Mouse (Mus musculus): ENCODE results near the gene Thbs3. TPM values are rescaled to one million over a fixed set of nuclear protein-coding genes. Genes with fewer than 3 reads are reported as not detected.
A peak's percentile ranks its signal among the peaks of the same experiment; 100 is the strongest.

Thbs3 gene
- polyA plus RNA-seq, 1 experiment from 2014 or later = 107 TPM

DNA sequence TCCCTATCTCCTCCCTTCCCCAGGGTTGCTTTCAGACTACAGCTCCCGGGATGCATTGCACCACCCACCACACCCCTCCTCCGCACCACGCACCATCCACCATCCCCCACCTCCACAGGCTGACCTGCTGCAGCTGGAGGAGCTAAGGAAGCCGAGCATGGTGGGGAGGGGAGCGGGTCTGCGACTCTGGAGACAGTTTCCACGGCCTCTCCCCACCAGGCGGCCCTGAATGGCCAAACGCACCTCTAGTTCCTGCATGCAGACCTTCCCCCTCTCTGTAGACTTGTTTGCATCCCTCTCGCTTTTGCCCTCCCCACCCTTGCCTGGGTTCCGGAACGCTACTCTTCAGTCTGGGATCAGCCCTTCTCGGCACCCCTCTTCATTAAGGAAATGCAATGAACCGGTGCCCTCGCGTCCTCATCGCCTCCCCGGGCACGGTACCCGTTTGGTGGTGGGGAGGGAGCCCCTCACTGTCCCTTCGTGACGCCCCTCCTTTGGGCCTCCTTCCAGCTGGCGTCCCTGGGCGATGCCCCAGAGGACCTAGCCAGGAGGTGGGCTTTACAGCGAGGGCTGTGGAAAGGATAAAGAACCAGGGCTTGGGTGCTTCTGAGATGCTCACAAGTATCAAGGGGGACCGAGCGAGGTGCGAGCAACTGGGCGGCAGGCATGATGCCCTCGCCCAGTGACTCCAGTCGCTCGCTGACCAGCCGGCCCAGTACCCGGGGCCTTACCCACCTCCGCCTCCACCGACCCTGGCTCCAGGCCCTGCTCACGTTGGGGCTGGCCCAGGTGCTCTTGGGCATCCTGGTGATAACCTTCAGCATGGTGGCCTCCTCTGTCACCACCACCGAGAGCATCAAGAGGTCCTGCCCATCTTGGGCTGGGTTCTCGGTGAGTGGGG, 31.7 kb upstream of the Thbs3 start, which contains the start of gene Fam189b:
Gene Fam189b (plus strand): TSS at position 86 of the 901 bp plus-strand sequence.
- peaks cover 39% of the 10 kb centered on the region for H3K36me3 ChIP-seq
- ATAC-seq (ENCODE audit: low FRiP score, low read depth) = peak; percentile 91
- WGBS = 6% methylated on average over 39 of the region's 39 CpGs
- H3K27ac ChIP-seq (replicated peaks) = peak within 1 kb of the TSS; percentile 90
- peak within 1 kb of the TSS; percentile 96 for H3K4me2 ChIP-seq (replicated peaks)
- H3K4me3 ChIP-seq = peak within 1 kb of the TSS; percentile 62
- H3K4me1 ChIP-seq = peaks cover 54% of the 10 kb centered on the region
- H3K27me3 ChIP-seq = peaks cover 14% of the 10 kb centered on the region
- H3K9ac ChIP-seq (replicated peaks) = peak within 1 kb of the TSS; percentile 88
- no peaks in the 10 kb centered on the region for H3K9me3 ChIP-seq

DNA sequence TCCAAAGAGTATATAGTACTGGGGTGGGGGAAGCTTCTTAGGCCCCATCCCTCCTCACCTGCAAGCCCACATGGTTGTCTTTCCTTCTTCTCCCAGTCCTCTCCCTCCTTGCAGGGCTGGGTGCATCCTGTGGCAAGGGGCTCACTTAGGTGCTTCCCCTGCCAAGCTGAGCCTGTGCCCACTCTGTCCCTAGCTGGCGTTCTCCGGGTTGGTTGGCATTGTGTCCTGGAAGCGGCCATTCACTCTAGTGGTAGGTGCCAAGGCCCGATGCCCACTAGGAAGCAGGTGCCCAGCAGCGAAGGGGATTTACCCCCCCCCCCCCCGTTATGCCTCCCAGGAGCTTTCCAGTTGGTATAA, 31.0 kb upstream of the Thbs3 start:
- Histone ChIP-seq H3K9ac (replicated peaks) (peak overlapping the region; percentile 88), H3K9me3 (no peaks in the 10 kb centered on the region), H3K4me2 (replicated peaks) (peak overlapping the region; percentile 96), H3K4me3 (peak overlapping the region; percentile 62), H3K27me3 (peaks cover 18% of the 10 kb centered on the region), H3K4me1 (peaks cover 48% of the 10 kb centered on the region), H3K36me3 (peaks cover 41% of the 10 kb centered on the region), H3K27ac (replicated peaks) (no peak overlapping the region)
- ATAC-seq (ENCODE audit: low FRiP score, low read depth) = no peak
- WGBS = 79% methylated on average over 6 of the region's 6 CpGs

- Histone ChIP-seq H3K9me3 (no peaks in the 10 kb centered on the region), H3K4me2 (replicated peaks) (no peak overlapping the region), H3K27me3 (peaks cover 18% of the 10 kb centered on the region), H3K4me1 (peaks cover 44% of the 10 kb centered on the region), H3K4me3 (no peak overlapping the region), H3K9ac (replicated peaks) (no peak overlapping the region), H3K36me3 (peaks cover 8% of the 10 kb centered on the region; the same call in 1 of the 2 replicates), H3K27ac (replicated peaks) (no peak overlapping the region)
- no peak for ATAC-seq (ENCODE audit: low FRiP score, low read depth)
- 35% methylated on average over 23 of the region's 23 CpGs for WGBS
Measured at GRCm38 (mm10) chr3:89187197-89187596, 27.8 kb upstream of the Thbs3 start.

DNA sequence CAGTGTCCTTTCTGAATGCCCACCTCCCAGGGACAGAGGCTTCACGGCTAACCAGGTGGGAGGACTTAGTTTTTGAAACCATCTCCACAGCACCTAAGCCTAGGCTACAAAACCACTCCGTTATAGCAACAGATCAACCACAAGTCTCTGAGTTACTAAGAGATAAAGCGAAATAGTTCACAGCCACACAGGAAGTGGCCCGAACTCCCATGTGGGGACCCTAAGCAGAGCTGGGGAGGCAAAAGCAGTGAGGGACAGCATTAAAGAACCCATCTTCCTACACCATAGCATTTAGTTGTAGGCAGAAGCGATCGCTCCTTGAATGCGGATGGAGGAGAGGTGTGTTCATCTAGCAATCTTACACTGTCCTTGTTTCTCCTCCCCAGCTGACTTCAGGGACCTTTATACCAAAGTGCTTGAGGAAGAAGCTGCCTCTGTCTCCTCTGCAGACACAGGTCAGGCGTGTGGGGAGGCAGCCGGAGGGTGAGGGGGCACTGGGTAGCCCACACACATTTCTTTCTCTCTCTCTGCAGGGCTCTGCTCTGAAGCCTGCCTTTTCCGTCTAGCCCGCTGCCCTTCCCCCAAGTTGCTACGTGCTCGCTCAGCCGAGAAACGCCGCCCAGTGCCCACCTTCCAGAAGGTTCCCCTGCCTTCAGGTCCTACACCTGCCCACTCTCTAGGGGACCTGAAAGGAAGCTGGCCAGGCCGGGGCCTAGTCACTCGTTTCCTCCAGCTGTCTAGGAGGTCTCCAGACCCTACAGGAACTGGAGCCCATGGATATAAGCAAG, 27.1 kb upstream of the Thbs3 start:
- Histone ChIP-seq H3K36me3 (peaks cover 7% of the 10 kb centered on the region; the same call in 1 of the 2 replicates), H3K27me3 (peaks cover 18% of the 10 kb centered on the region), H3K9ac (replicated peaks) (no peak overlapping the region), H3K27ac (replicated peaks) (no peak overlapping the region), H3K4me3 (no peak overlapping the region), H3K9me3 (no peaks in the 10 kb centered on the region), H3K4me2 (replicated peaks) (no peak overlapping the region), H3K4me1 (peaks cover 41% of the 10 kb centered on the region)
- WGBS = 59% methylated on average over 18 of the region's 18 CpGs
- ATAC-seq (ENCODE audit: low FRiP score, low read depth) = no peak

GRCm38 (mm10) chr3:89188478-89188875, 26.5 kb upstream of the Thbs3 start:
- no peak for ATAC-seq (ENCODE audit: low FRiP score, low read depth)
- H3K36me3 ChIP-seq = peaks cover 7% of the 10 kb centered on the region; the same call in 1 of the 2 replicates
- H3K27me3 ChIP-seq = peaks cover 18% of the 10 kb centered on the region
- H3K4me1 ChIP-seq = peaks cover 38% of the 10 kb centered on the region
- no peak overlapping the region for H3K4me3 ChIP-seq
- no peaks in the 10 kb centered on the region for H3K9me3 ChIP-seq
- H3K27ac ChIP-seq (replicated peaks) = no peak overlapping the region
- H3K4me2 ChIP-seq (replicated peaks) = no peak overlapping the region
- 65% methylated on average over 12 of the region's 12 CpGs for WGBS
- no peak overlapping the region for H3K9ac ChIP-seq (replicated peaks)

DNA sequence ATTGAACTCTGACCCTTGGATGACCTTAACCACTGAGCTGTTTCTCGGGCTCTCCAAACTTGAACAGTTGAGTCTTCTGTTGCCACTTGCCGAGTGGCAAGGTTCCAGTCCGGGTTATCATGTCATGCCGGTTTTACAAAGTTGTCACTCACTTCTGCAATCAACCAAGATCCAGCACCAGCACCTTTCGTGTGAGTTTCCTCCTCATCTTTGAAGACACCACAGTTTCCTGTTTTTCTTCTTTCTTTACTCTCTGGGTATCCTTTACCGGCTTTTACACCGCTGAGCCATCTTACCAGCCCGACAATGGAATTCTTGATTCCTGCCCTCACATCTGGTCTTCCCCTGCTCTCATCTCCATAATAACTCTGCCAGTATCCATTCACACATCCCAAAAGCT, 24.5 kb upstream of the Thbs3 start:
- Histone ChIP-seq H3K27ac (replicated peaks) (no peak overlapping the region), H3K4me1 (peaks cover 20% of the 10 kb centered on the region), H3K4me2 (replicated peaks) (no peak overlapping the region), H3K9me3 (no peaks in the 10 kb centered on the region), H3K9ac (replicated peaks) (no peak overlapping the region), H3K4me3 (no peak overlapping the region), H3K27me3 (peaks cover 18% of the 10 kb centered on the region), H3K36me3 (peaks cover 7% of the 10 kb centered on the region; the same call in 1 of the 2 replicates)
- WGBS = 87% methylated on average over 8 of the region's 8 CpGs
- ATAC-seq (ENCODE audit: low FRiP score, low read depth) = no peak

DNA sequence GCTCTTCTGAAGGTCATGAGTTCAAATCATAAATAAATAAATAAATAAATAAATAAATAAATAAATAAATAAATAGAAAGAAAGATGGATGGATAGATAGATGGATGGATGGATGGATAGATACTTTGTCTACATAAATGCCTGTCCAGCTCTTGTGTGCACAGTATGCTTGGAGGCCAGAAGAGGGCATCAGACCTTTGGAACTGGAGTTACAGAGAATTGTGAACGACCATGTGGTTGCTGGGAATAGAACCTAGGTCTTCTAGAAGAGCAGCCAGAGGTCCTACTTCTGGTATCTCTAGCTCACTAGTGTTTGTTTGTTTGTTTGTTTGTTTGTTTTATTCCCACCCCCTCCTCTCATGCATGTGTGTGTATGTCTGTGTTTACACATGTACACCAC, 21.6 kb upstream of the Thbs3 start:
- Histone ChIP-seq H3K27me3 (0 out of 2 replicates have a peak, but pooled peaks cover 4% of the 10 kb centered on the region), H3K4me1 (peaks cover 8% of the 10 kb centered on the region), H3K9ac (replicated peaks) (no peak overlapping the region), H3K27ac (replicated peaks) (no peak overlapping the region), H3K36me3 (peaks cover 4% of the 10 kb centered on the region; the same call in 1 of the 2 replicates), H3K9me3 (no peaks in the 10 kb centered on the region), H3K4me2 (replicated peaks) (no peak overlapping the region), H3K4me3 (no peak overlapping the region)
- 65% methylated on average over 1 of the region's 1 CpGs for WGBS
- no peak for ATAC-seq (ENCODE audit: low FRiP score, low read depth)

- H3K36me3 ChIP-seq = no peaks in the 10 kb centered on the region
- no peak for ATAC-seq (ENCODE audit: low FRiP score, low read depth)
- no peak overlapping the region for H3K4me3 ChIP-seq
- no peak overlapping the region for H3K9ac ChIP-seq (replicated peaks)
- H3K4me1 ChIP-seq = peaks cover 8% of the 10 kb centered on the region
- H3K9me3 ChIP-seq = no peaks in the 10 kb centered on the region
- H3K27ac ChIP-seq (replicated peaks) = no peak overlapping the region
- 89% methylated on average over 2 of the region's 2 CpGs for WGBS
- no peaks in the 10 kb centered on the region for H3K27me3 ChIP-seq
- H3K4me2 ChIP-seq (replicated peaks) = no peak overlapping the region
Measured at GRCm38 (mm10) chr3:89193853-89194252, 21.1 kb upstream of the Thbs3 start.

DNA sequence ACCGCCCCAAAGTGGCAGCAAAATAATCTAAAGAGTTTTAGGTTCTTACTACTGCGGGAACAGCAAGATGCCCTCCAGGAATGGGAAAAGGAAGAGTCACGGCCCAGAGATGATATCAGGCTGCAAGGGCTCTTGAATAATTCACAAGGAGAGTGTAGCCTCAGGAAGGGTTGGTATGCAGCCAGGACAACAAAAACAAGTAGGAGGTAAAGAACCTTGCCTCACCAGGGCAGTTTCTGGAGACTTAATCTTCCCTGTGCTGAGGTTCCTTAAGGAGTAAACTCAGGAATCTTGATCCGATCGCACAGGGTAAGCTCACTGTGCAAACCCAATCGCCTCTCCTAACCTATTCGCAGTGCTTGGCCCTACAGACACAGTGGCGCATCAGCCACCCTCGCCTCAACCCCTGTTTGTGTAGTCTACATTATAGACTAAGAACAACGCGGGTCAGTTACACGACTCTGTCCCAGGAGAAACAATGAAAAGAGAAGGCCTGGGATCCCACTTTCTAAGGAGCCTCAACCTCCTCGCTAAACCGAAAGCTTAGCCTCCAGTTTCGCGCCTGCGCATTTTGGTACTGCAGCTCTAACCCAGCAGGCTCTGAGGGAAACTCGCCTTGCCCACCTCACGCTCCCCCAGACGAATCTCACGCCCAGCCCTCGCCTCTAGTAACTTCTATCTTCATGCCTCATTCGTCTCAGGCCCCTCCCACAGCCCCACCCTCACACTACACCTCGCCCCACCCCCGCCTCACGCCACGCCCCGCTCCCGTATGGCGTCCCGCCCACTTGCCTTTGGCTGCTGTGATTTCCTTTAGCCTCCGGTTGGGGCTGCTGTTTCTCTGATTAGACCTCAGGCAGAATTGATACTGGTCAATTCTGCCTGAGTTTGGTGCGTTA, 18.8 kb upstream of the Thbs3 start:
- Histone ChIP-seq H3K4me3 (peak overlapping the region; percentile 33), H3K27ac (replicated peaks) (peak overlapping the region; percentile 75), H3K4me1 (peaks cover 8% of the 10 kb centered on the region), H3K36me3 (no peaks in the 10 kb centered on the region), H3K9me3 (no peaks in the 10 kb centered on the region), H3K4me2 (replicated peaks) (peak overlapping the region; percentile 53), H3K9ac (replicated peaks) (peak overlapping the region; percentile 49), H3K27me3 (no peaks in the 10 kb centered on the region)
- WGBS = 8% methylated on average over 33 of the region's 33 CpGs
- ATAC-seq (ENCODE audit: low FRiP score, low read depth) = peak; percentile 94

DNA sequence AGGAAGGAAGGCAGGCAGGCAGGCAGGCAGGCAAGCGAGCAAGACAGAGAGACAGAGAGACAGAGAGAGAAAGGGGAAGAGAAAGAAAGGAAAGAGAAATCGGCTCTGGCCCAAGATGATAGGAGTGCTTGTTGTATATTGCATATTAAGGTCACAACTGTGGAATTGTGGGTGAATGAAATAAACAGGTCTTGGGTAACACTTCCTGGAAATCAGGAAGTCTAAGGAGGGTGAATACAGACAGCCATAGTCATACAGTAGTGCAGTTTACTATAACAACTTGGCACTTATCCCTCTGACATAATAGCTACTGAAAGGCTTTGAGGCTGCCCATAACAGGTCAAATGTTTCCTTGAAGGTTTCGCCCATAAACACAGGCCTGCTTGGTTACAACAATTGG, 15.1 kb upstream of the Thbs3 start:
- H3K27me3 ChIP-seq = no peaks in the 10 kb centered on the region
- H3K9ac ChIP-seq (replicated peaks) = no peak overlapping the region
- WGBS = 83% methylated on average over 3 of the region's 3 CpGs
- ATAC-seq (ENCODE audit: low FRiP score, low read depth) = no peak
- no peak overlapping the region for H3K27ac ChIP-seq (replicated peaks)
- no peak overlapping the region for H3K4me3 ChIP-seq
- no peak overlapping the region for H3K4me2 ChIP-seq (replicated peaks)
- peaks cover 5% of the 10 kb centered on the region; the same call in 1 of the 2 replicates for H3K36me3 ChIP-seq
- H3K9me3 ChIP-seq = no peaks in the 10 kb centered on the region
- H3K4me1 ChIP-seq = peaks cover 15% of the 10 kb centered on the region

All from midbrain, embryonic 12.5 days (tissue).